Mouse (Mus musculus) heart, embryonic 12.5 days (tissue): Measurements from ENCODE around the gene Gzma. TPM values are rescaled to one million over a fixed set of nuclear protein-coding genes. Genes with fewer than 3 reads are reported as not detected.
A peak's percentile ranks its signal among the peaks of the same experiment; 100 is the strongest.

Source experiments
- ATAC-seq: fragments of 200-750 bp; cut with Nextera tagmentation; 2 replicates; pipeline ENCODE4 v1.8.0; 2017; ENCODE audit warnings: moderate TSS enrichment, moderate library complexity; ENCODE audit not compliant: insufficient number of reproducible peaks, low FRiP score
- H3K27ac ChIP-seq: fragments of 300-500 bp; sonication (generic); 2 replicates; pipeline ENCODE4 v1.5.1; 2016; ENCODE audit warnings: mild to moderate bottlenecking, moderate library complexity; ENCODE audit not compliant: poor library complexity, severe bottlenecking
- H3K27me3 ChIP-seq: fragments of 300-500 bp; sonication (generic); replicated peaks from 2 replicates; pipeline ENCODE4 v1.6.1; 2016; ENCODE audit warnings: mild to moderate bottlenecking, moderate library complexity
- H3K36me3 ChIP-seq: fragments of 300-500 bp; sonication (generic); 2 replicates; pipeline ENCODE4 v1.6.1; 2016; ENCODE audit warnings: mild to moderate bottlenecking, moderate library complexity
- H3K4me1 ChIP-seq: fragments of 300-500 bp; sonication (generic); replicated peaks from 2 replicates; pipeline ENCODE4 v1.6.1; 2016; ENCODE audit warnings: mild to moderate bottlenecking
- H3K4me2 ChIP-seq: fragments of 300-500 bp; sonication (generic); 2 replicates; pipeline ENCODE4 v1.6.1; 2016; ENCODE audit warnings: mild to moderate bottlenecking, moderate library complexity
- H3K4me3 ChIP-seq: fragments of 300-500 bp; sonication (generic); 2 replicates; pipeline ENCODE4 v1.5.1; 2016; ENCODE audit warnings: mild to moderate bottlenecking
- H3K9ac ChIP-seq: fragments of 300-500 bp; sonication (generic); 2 replicates; pipeline ENCODE4 v1.6.1; 2016; ENCODE audit warnings: mild to moderate bottlenecking, moderate library complexity
- H3K9me3 ChIP-seq: fragments of 300-500 bp; sonication (generic); replicated peaks from 2 replicates; pipeline ENCODE4 v1.6.1; 2016; ENCODE audit warnings: mild to moderate bottlenecking, moderate library complexity
- WGBS: fragments of 180-500 bp; shearing (Covaris S2); methylation state at CpG from one replicate; pipeline ENCODE4 v1.1.7; 2016; 5-methylcytosine and 5-hydroxymethylcytosine counted together
- polyA plus RNA-seq: library from polyadenylated mRNA; unstranded; fragments of >200 nt; fragmentation: Nextera tagmentation; extraction: Ambion mirVana; gene quantifications from 2 replicates; pipeline ENCODE4 v1.2.1, GENCODE M21; 2016

Gene Gzma
- polyA plus RNA-seq, 1 experiment from 2014 or later: not detected

- Histone ChIP-seq H3K9ac (no peak overlapping the region), H3K9me3 (no peaks in the 10 kb centered on the region), H3K27me3 (no peaks in the 10 kb centered on the region), H3K27ac (no peak overlapping the region), H3K4me1 (peaks cover 14% of the 10 kb centered on the region), H3K4me3 (no peak overlapping the region), H3K4me2 (no peak overlapping the region), H3K36me3 (no peaks in the 10 kb centered on the region)
- WGBS: 74% methylated on average over 13 of the region's 13 CpGs
- ATAC-seq: no peak
Observed at GRCm38 (mm10) chr13:113087226-113088017, 13.4 kb downstream of the Gzma start.

GRCm38 (mm10) chr13:113084732-113085131, 16.0 kb downstream of the Gzma start:
- Histone ChIP-seq H3K4me1 (peaks cover 5% of the 10 kb centered on the region), H3K4me2 (no peak overlapping the region), H3K9me3 (no peaks in the 10 kb centered on the region), H3K36me3 (no peaks in the 10 kb centered on the region), H3K27me3 (no peaks in the 10 kb centered on the region), H3K4me3 (no peak overlapping the region), H3K27ac (no peak overlapping the region), H3K9ac (no peak overlapping the region)
- 4% methylated on average over 5 of the region's 5 CpGs for WGBS
- ATAC-seq: no peak

DNA sequence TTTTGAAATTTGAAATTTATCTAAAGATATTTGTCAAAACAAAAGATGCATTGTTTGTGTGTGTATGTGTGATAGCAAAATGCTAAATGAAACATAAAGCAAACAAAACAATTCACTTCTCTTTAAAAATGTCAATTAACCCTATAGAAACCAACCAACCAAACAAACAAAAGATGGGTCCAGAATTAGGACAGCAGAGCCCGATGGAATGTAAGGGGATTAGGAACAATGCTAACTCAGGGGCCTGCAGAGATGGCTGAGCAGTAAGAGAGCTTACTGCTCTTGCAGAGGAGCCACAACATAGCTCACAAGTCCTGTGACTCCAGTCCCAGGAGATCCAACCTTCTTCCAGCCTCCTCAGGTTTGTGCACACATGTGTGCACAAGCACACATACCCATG, 18.7 kb downstream of the Gzma start:
- H3K9me3 ChIP-seq: no peaks in the 10 kb centered on the region
- H3K4me2 ChIP-seq: no peak overlapping the region
- no peaks in the 10 kb centered on the region for H3K27me3 ChIP-seq
- H3K4me1 ChIP-seq: peaks cover 5% of the 10 kb centered on the region
- no peak overlapping the region for H3K4me3 ChIP-seq
- H3K27ac ChIP-seq: no peak overlapping the region
- 73% methylated on average over 1 of the region's 1 CpGs for WGBS
- no peak for ATAC-seq
- no peaks in the 10 kb centered on the region for H3K36me3 ChIP-seq
- no peak overlapping the region for H3K9ac ChIP-seq

GRCm38 (mm10) chr13:113079021-113079420, 21.8 kb downstream of the Gzma start:
- H3K36me3 ChIP-seq: no peaks in the 10 kb centered on the region
- no peaks in the 10 kb centered on the region for H3K9me3 ChIP-seq
- no peak overlapping the region for H3K4me2 ChIP-seq
- H3K9ac ChIP-seq: no peak overlapping the region
- no peaks in the 10 kb centered on the region for H3K4me1 ChIP-seq
- H3K27me3 ChIP-seq: no peaks in the 10 kb centered on the region; the same call in 1 of the 2 replicates
- no peak overlapping the region for H3K27ac ChIP-seq
- no peak for ATAC-seq
- no peak overlapping the region for H3K4me3 ChIP-seq
- WGBS: 81% methylated on average over 9 of the region's 9 CpGs

GRCm38 (mm10) chr13:113064542-113064941, 36.2 kb downstream of the Gzma start:
- WGBS: 79% methylated on average over 9 of the region's 9 CpGs
- H3K4me3 ChIP-seq: no peak overlapping the region
- H3K36me3 ChIP-seq: no peaks in the 10 kb centered on the region
- H3K9ac ChIP-seq: no peak overlapping the region
- H3K9me3 ChIP-seq: no peaks in the 10 kb centered on the region
- H3K4me2 ChIP-seq: no peak overlapping the region
- no peaks in the 10 kb centered on the region for H3K4me1 ChIP-seq
- no peak for ATAC-seq
- no peak overlapping the region for H3K27ac ChIP-seq
- H3K27me3 ChIP-seq: no peaks in the 10 kb centered on the region

GRCm38 (mm10) chr13:113061746-113062145, 39.0 kb downstream of the Gzma start:
- H3K36me3 ChIP-seq: no peaks in the 10 kb centered on the region
- no peaks in the 10 kb centered on the region for H3K9me3 ChIP-seq
- no peaks in the 10 kb centered on the region for H3K27me3 ChIP-seq
- no peak overlapping the region for H3K27ac ChIP-seq
- no peak overlapping the region for H3K9ac ChIP-seq
- H3K4me2 ChIP-seq: no peak overlapping the region
- no peak for ATAC-seq
- H3K4me1 ChIP-seq: no peaks in the 10 kb centered on the region
- H3K4me3 ChIP-seq: no peak overlapping the region
- 71% methylated on average over 6 of the region's 6 CpGs for WGBS

- 23% methylated on average over 8 of the region's 8 CpGs for whole genome bisulfite sequencing
- H3K27me3 ChIP-seq: no peaks in the 10 kb centered on the region
- no peaks in the 10 kb centered on the region for H3K36me3 ChIP-seq
- H3K4me3 ChIP-seq: no peak overlapping the region
- H3K4me1 ChIP-seq: no peaks in the 10 kb centered on the region
- no peak overlapping the region for H3K4me2 ChIP-seq
- no peaks in the 10 kb centered on the region for H3K9me3 ChIP-seq
- no peak overlapping the region for H3K27ac ChIP-seq
- no peak overlapping the region for H3K9ac ChIP-seq
- ATAC-seq: no peak
Observed at GRCm38 (mm10) chr13:113055826-113056225, 45.0 kb downstream of the Gzma start.

GRCm38 (mm10) chr13:113054230-113054629, 46.6 kb downstream of the Gzma start:
- H3K9me3 ChIP-seq: no peaks in the 10 kb centered on the region
- H3K4me3 ChIP-seq: no peak overlapping the region
- ATAC-seq: no peak
- no peak overlapping the region for H3K27ac ChIP-seq
- 81% methylated on average over 8 of the region's 8 CpGs for WGBS
- no peak overlapping the region for H3K4me2 ChIP-seq
- no peaks in the 10 kb centered on the region for H3K4me1 ChIP-seq
- H3K9ac ChIP-seq: no peak overlapping the region
- H3K27me3 ChIP-seq: no peaks in the 10 kb centered on the region
- H3K36me3 ChIP-seq: no peaks in the 10 kb centered on the region

GRCm38 (mm10) chr13:113047647-113048046, 53.1 kb downstream of the Gzma start:
- peaks cover 4% of the 10 kb centered on the region; the same call in 1 of the 2 replicates for H3K4me1 ChIP-seq
- H3K27me3 ChIP-seq: no peaks in the 10 kb centered on the region
- no peak overlapping the region for H3K27ac ChIP-seq
- no peak overlapping the region for H3K4me3 ChIP-seq
- no peak overlapping the region for H3K9ac ChIP-seq
- no peak overlapping the region for H3K4me2 ChIP-seq
- no peaks in the 10 kb centered on the region for H3K9me3 ChIP-seq
- WGBS: 69% methylated on average over 3 of the region's 3 CpGs
- no peak for ATAC-seq
- peaks cover 7% of the 10 kb centered on the region for H3K36me3 ChIP-seq

DNA sequence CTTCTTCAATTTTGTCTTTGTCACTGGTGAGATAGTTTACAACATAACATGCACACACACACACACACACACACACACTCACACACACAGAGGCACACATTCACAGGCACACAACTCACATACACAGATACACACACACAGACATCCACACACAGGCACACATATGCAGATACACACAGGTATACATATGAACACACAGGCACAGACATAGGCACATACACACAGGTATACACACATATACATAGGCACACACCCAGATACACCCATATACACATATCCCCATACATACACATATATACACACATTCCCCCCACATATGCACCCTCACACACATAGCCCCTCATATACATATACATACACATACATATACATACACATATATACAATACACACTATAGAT, 53.8 kb downstream of the Gzma start:
- Histone ChIP-seq H3K4me3 (no peak overlapping the region), H3K27ac (no peak overlapping the region), H3K36me3 (peaks cover 12% of the 10 kb centered on the region), H3K4me2 (no peak overlapping the region), H3K9ac (no peak overlapping the region), H3K4me1 (peaks cover 4% of the 10 kb centered on the region; the same call in 1 of the 2 replicates), H3K9me3 (no peaks in the 10 kb centered on the region), H3K27me3 (no peaks in the 10 kb centered on the region)
- no peak for ATAC-seq

DNA sequence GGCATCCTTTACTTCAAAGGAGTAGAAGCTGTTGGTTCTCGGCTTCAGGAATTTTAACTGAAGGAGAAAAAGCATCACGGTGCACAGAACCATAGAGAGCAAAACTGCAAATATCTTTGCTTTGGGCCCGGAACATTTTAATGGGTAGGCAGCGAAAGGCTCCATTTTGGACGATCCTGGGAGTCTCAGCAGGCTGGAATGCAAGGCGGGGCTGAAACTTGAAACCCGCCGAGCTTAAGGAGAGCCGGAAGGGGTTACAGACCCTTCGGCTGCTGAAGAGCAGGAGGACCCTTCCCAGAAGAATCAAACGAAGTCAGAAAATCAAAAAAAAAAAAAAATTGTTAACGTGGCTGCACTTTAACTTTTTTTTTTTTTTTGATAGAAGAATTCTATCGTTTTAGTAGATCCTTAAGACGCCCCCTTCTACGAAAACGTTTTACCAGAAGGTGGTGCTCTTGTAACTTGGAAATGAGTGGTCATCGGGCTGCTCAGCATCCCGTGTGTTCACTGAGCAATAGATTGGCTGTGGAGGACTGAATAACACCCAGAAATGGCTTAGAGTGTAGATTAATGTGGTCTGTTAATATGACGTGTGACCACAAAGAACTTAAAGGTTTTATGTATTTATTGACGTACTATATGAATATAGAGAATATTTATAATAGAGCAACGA, 54.4 kb downstream of the Gzma start, which contains the start of gene Gpx8:
Gpx8 (minus strand) TSS at position 200 of the 673 bp plus-strand sequence.
- ATAC-seq: peak; percentile 74; the same call in 1 of the 2 replicates
- peak within 1 kb of the TSS; percentile 79 for H3K4me2 ChIP-seq
- peak within 1 kb of the TSS; percentile 25 for H3K27ac ChIP-seq
- peak within 1 kb of the TSS; percentile 56 for H3K4me3 ChIP-seq
- H3K4me1 ChIP-seq: peaks cover 5% of the 10 kb centered on the region; the same call in 1 of the 2 replicates
- peak within 1 kb of the TSS; percentile 71 for H3K9ac ChIP-seq
- no peaks in the 10 kb centered on the region for H3K9me3 ChIP-seq
- no peaks in the 10 kb centered on the region for H3K27me3 ChIP-seq
- 7% methylated on average over 21 of the region's 21 CpGs for WGBS
- H3K36me3 ChIP-seq: peaks cover 19% of the 10 kb centered on the region
